Mouse (Mus musculus) lung, embryonic 14.5 days (tissue): Measurements from ENCODE around the gene Twnk. TPM values are rescaled to one million over a fixed set of nuclear protein-coding genes. Genes with fewer than 3 reads are reported as not detected.

Experiments
- ATAC-seq: fragments of 200-750 bp; cut with Nextera tagmentation; 2 replicates; pipeline ENCODE4 v1.8.0; 2017; ENCODE audit warnings: mild to moderate bottlenecking, moderate TSS enrichment, moderate library complexity; ENCODE audit not compliant: insufficient read depth
- DNase-seq: peaks from one replicate; pipeline ENCODE4 v3.0.0-alpha.2; 2015
- H3K27ac ChIP-seq: fragments of 300-500 bp; sonication (generic); 2 replicates; pipeline ENCODE4 v1.5.1; 2014; ENCODE audit warnings: low read depth, mild to moderate bottlenecking, moderate library complexity
- H3K27me3 ChIP-seq: fragments of 300-500 bp; sonication (generic); 2 replicates; pipeline ENCODE4 v1.6.1; 2014; ENCODE audit warnings: low read length, control low read depth; ENCODE audit not compliant: insufficient read depth
- H3K36me3 ChIP-seq: fragments of 300-500 bp; sonication (generic); 2 replicates; pipeline ENCODE4 v1.6.1; 2014; ENCODE audit warnings: control low read depth; ENCODE audit not compliant: insufficient read depth
- H3K4me1 ChIP-seq: fragments of 300-500 bp; sonication (generic); 2 replicates; pipeline ENCODE4 v1.6.1; 2014; ENCODE audit warnings: antibody characterized with exemption, control low read depth; ENCODE audit not compliant: insufficient read depth
- H3K4me2 ChIP-seq: fragments of 300-500 bp; sonication (generic); 2 replicates; pipeline ENCODE4 v1.6.1; 2014; ENCODE audit warnings: mild to moderate bottlenecking
- H3K4me3 ChIP-seq: fragments of 300-500 bp; sonication (generic); 2 replicates; pipeline ENCODE4 v1.5.1; 2014; ENCODE audit warnings: low read depth, low read length
- H3K9ac ChIP-seq: fragments of 300-500 bp; sonication (generic); 2 replicates; pipeline ENCODE4 v1.6.1; 2014
- H3K9me3 ChIP-seq: fragments of 300-500 bp; sonication (generic); 2 replicates; pipeline ENCODE4 v1.6.1; 2016; ENCODE audit warnings: low read depth, low read length, control low read depth
- CTCF ChIP-seq: IDR thresholded peaks from 2 replicates; pipeline ENCODE4 v1.5.1; 2016; ENCODE audit warnings: antibody characterized with exemption, low read depth
- WGBS: fragments of 180-500 bp; shearing (Covaris S2); extraction: QIAGEN DNeasy Blood & Tissue Kit; methylation state at CpG from one replicate; pipeline ENCODE4 v1.1.7; 2014; 5-methylcytosine and 5-hydroxymethylcytosine counted together
- polyA plus RNA-seq: library from polyadenylated mRNA; unstranded; fragments of >200 nt; fragmentation: Nextera tagmentation; extraction: Ambion mirVana; gene quantifications from 2 replicates; pipeline ENCODE4 v1.2.1, GENCODE M21; 2014

The Twnk gene
- polyA plus RNA-seq, 1 experiment from 2014 or later, result 14.8 TPM

DNA sequence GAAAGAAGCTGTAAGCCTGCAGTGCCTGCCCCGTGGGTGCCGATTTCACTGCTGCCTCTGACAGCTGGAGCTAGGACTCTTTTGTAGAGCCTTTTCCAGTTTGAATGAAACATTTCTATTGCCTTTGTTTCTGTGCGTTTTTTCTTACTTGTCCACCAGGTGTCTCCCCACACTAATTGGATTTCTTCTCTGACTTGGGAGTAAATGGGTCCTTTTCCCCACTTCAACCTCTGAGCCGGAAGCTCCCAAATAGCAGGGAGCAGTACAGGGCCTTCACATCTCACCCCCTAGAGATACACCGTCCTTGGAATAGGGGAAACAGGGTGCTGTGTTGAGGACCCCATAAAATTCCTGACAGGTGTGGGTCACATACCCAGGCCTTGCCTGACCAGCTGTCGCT, 7.2 kb downstream of the Twnk start:
- WGBS, result 32% methylated on average over 6 of the region's 6 CpGs
- no peak overlapping the region for H3K27ac ChIP-seq

DNA sequence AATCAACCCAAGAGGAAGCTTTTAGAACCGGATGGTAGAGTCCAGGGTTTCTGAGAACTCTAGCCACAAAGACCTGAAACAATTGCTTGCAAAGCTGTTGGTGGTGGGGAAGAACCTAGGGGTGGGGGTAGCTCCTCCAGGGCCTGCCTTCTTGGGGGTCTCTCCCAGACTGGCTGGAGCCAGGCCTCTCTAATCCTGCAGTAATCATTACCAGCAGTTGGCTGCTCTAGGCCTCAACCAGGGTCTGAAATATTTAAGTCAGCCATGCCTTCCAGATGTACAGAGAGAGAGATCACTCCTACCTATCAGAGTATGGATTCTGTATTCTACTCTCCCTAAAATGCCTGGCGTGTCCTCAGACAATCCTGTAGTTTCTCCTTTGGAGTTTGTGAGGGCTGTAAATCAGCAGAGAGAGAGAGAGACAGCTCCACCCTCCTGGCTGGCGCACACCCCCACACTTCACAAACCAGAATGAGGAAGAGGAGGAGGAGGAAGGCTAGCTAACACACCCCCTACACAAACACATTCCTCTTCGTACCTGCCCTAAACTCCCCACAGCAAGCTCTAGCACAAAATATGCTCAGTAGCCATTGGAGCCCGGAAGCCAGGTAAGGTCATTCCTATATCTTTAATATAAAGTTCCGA, 8.2 kb downstream of the Twnk start:
- H3K36me3 ChIP-seq, result peaks cover 36% of the 10 kb centered on the region
- no peak for DNase-seq
- ATAC-seq, result no peak
- TF ChIP-seq CTCF, result no peak
- peak overlapping the region; percentile 97; the same call in 1 of the 2 replicates for H3K4me2 ChIP-seq
- H3K9ac ChIP-seq, result no peak overlapping the region
- no peaks in the 10 kb centered on the region for H3K27me3 ChIP-seq
- no peaks in the 10 kb centered on the region for H3K9me3 ChIP-seq
- H3K4me3 ChIP-seq, result no peak overlapping the region
- 63% methylated on average over 6 of the region's 6 CpGs for WGBS
- H3K27ac ChIP-seq, result peak overlapping the region; percentile 99; the same call in 1 of the 2 replicates
- peaks cover 11% of the 10 kb centered on the region for H3K4me1 ChIP-seq

More for the DNA sequence above, 7.2 kb downstream of the Twnk start:
- Histone ChIP-seq H3K36me3 (peaks cover 40% of the 10 kb centered on the region), H3K4me2 (no peak overlapping the region), H3K4me1 (peaks cover 11% of the 10 kb centered on the region), H3K4me3 (no peak overlapping the region), H3K27me3 (no peaks in the 10 kb centered on the region), H3K9ac (no peak overlapping the region), H3K9me3 (no peaks in the 10 kb centered on the region)
- peak; percentile 73 for TF ChIP-seq CTCF
- peak; percentile 80 for DNase-seq
- no peak for ATAC-seq

DNA sequence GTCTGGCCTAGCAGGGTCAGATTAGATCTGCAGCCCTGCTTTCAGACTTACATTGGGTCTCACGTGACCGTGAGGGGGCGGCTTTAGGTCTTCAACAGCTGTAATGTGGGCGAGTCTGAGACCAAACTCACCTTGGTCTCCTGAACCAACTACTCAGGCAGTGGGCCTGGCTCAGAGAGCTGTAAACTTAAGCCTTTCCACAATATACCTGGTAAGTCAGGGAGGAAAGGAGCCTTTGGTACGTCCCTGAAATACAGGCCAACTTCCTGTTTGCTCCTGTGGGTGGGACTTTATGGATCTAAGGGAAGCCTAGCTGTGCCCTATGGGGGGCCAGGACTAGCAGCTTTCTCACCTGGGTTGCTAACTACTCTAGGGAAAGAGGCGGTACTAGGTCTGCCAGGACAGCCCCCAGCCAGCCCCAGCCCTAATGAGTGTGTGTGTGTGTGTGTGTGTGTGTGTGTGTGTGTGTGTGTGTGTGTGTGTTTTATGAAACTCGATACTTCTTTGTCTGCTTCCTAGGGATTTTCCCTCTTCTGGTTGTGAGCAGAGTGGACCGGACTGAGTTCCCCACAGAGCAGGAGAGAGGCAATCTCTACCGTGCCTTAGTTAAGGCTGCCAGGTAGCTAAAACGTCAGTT, 9.0 kb downstream of the Twnk start, which contains the start of gene Lzts2:
Gene Lzts2 (plus strand): TSS at position 80 of the 637 bp plus-strand sequence.
- WGBS, result 8% methylated on average over 10 of the region's 10 CpGs
- H3K4me1 ChIP-seq, result peaks cover 17% of the 10 kb centered on the region
- DNase-seq, result peak; percentile 49

DNA sequence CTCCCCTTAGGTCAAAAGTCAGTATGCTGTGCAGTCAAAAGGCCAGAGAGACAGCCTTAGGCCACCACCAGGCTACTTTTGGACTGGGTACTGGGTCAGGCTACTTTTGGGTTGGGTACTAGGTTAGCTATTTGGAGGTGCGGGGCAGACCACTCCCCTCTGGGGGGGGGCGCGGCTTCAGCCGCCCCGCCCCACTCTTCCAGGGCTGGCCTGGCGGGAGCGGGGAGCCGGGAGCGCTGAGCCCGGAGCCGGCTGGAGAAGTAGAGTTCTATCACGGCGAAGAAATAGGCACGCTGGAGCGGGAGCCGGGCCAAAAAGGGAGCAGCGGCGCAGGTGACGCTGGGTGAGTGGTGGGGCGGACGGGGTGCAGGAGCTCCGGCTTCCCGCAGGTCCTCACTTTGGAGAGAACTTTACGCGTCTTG, 9.5 kb downstream of the Twnk start:
- Histone ChIP-seq H3K4me1 (peaks cover 22% of the 10 kb centered on the region), H3K4me3 (peak overlapping the region; percentile 64), H3K36me3 (peaks cover 28% of the 10 kb centered on the region), H3K9me3 (no peaks in the 10 kb centered on the region), H3K27ac (peak overlapping the region; percentile 99), H3K9ac (peak overlapping the region; percentile 91), H3K4me2 (peak overlapping the region; percentile 97), H3K27me3 (no peaks in the 10 kb centered on the region)
- peak; percentile 71 for DNase-seq
- WGBS, result 0% methylated on average over 25 of the region's 25 CpGs
- TF ChIP-seq CTCF, result no peak
- ATAC-seq, result peak; percentile 3; the same call in 1 of the 2 replicates

More for the DNA sequence above, 9.0 kb downstream of the Twnk start, which contains the start of gene Lzts2:
- Histone ChIP-seq H3K9me3 (no peaks in the 10 kb centered on the region), H3K36me3 (peaks cover 31% of the 10 kb centered on the region), H3K4me2 (peak within 1 kb of the TSS; percentile 97), H3K27ac (peak within 1 kb of the TSS; percentile 99), H3K9ac (peak within 1 kb of the TSS; percentile 91), H3K27me3 (no peaks in the 10 kb centered on the region), H3K4me3 (peak within 1 kb of the TSS; percentile 64)
- TF ChIP-seq CTCF, result no peak
- 0 out of 2 replicates have a peak, but pooled peaks have one; percentile 2 for ATAC-seq

DNA sequence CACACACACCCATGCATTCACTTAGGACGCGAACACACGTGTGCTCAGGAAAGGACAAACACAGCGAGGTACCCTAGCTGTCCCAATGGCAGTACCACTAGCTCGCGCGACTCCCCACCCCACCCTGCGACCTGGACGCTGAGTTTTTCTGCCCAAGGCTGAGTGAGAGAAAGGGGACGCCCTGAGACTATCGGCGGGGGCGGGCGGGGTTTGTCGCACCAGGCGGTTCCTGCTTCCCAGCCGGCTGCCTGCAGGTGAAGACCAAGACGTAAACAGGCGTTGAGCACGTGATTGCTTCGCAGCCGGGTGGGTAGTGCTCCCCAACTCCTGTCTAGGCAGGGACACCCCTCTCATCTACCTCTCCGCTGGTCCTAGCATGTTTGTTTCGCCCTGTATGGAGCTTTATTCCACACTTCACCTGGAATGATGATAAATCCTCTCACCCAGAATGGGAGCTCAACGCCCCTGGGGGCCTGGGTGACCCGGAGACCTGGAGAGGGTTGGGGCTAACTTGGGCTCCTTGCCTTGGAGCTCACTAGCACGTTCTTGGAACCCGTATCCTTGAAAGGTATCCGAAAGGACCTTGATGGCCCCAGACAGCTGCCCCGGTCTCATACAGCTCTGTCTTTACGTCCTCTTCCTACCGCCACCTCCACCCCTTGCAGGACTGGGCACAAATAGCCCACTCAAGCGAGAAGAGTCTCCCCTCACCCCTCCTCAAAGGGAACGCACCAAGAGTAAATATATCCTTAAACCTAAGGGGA, 10.2 kb downstream of the Twnk start:
- Histone ChIP-seq H3K27me3 (no peaks in the 10 kb centered on the region), H3K4me3 (peak overlapping the region; percentile 64), H3K27ac (peak overlapping the region; percentile 99), H3K9me3 (no peaks in the 10 kb centered on the region), H3K9ac (peak overlapping the region; percentile 91), H3K36me3 (peaks cover 21% of the 10 kb centered on the region), H3K4me1 (peaks cover 29% of the 10 kb centered on the region), H3K4me2 (peak overlapping the region; percentile 97)
- TF ChIP-seq CTCF, result no peak
- peak; percentile 43 for DNase-seq
- WGBS, result 0% methylated on average over 34 of the region's 34 CpGs
- ATAC-seq, result peak; percentile 1; the same call in 1 of the 2 replicates

DNA sequence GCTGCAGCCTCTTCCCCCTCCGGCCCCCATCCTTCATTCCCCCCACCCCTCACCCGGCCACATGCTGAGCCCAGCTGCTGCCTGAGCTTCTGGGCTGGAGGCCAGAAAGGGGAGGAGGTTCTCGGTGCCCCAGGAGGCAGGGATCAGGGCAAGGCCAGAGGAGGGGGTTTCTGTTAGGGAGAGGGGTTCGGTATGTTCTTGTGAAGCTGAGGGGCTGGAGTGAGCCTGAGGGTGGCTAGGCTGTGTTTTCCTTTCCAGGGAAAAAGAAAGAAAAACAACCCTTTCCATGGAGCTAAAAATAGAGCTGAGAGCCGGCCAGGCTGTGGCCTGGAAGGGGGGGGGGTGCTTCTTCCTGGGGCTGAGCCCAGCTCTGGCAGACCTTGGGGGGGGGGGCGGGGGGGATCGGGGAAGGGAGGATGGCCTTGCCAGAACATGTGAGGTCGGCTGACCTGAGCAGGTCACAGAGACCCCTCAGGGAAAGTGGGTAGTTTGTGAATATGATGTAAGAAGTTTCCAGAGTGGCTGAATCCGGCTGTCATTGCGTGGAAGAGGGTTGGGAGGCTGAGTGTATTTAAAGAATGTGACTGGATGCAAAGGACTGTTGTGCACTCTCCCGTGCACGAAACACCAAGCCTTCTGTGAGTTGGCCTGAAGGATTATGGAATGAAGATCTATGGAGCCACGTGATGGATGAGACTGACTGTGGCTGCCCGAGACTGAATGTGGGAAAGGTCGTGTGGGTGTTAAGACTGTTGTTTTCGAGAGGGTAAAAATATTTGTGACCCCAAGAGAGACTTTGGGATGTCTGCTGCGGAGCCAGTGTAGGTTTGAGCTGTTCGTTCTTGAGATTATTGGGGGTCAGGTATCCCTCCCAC, 11.1 kb downstream of the Twnk start:
- peaks cover 18% of the 10 kb centered on the region for H3K36me3 ChIP-seq
- H3K4me3 ChIP-seq, result peak overlapping the region; percentile 64
- peak overlapping the region; percentile 91 for H3K9ac ChIP-seq
- WGBS, result under 1% methylated on average over 17 of the region's 18 CpGs
- peaks cover 36% of the 10 kb centered on the region for H3K4me1 ChIP-seq
- peak overlapping the region; percentile 99 for H3K27ac ChIP-seq
- H3K27me3 ChIP-seq, result no peaks in the 10 kb centered on the region
- H3K9me3 ChIP-seq, result no peaks in the 10 kb centered on the region
- no peak for TF ChIP-seq CTCF
- ATAC-seq (peak; percentile 42), DNase-seq (peak; percentile 93)
- peak overlapping the region; percentile 97 for H3K4me2 ChIP-seq
